Mouse (Mus musculus) adrenal gland, postnatal 10 days (tissue): ENCODE measurements around the gene Tbxas1. TPM values are rescaled to one million over a fixed set of nuclear protein-coding genes. Genes with fewer than 3 reads are reported as not detected.

Experiments
- DNase-seq: peaks from one replicate; pipeline ENCODE4 v3.0.0; 2021; ENCODE audit warnings: mixed read lengths
- long read RNA-seq, 2 experiments: library from polyadenylated mRNA; stranded (forward); transcript quantifications; one replicate each; pipeline ENCODE4 v2.0.0; 2021
- total RNA-seq, 2 experiments: library from RNA; stranded (reverse); gene quantifications; 2 replicates each; pipeline ENCODE4 v1.2.3; 2021

Gene Tbxas1
- 1 to 10 TPM; 3.1 to 3.7 TPM for total RNA-seq
- long read RNA-seq, experiment 1, partial matches to known transcripts = 0 of 2 reads
- long read RNA-seq, experiment 1, other reads (novel, unspliced or antisense) = 2 of 2 reads
- long read RNA-seq, experiment 2, partial matches to known transcripts = 0 of 3 reads
- long read RNA-seq, experiment 2, other reads (novel, unspliced or antisense) = 3 of 3 reads

DNA sequence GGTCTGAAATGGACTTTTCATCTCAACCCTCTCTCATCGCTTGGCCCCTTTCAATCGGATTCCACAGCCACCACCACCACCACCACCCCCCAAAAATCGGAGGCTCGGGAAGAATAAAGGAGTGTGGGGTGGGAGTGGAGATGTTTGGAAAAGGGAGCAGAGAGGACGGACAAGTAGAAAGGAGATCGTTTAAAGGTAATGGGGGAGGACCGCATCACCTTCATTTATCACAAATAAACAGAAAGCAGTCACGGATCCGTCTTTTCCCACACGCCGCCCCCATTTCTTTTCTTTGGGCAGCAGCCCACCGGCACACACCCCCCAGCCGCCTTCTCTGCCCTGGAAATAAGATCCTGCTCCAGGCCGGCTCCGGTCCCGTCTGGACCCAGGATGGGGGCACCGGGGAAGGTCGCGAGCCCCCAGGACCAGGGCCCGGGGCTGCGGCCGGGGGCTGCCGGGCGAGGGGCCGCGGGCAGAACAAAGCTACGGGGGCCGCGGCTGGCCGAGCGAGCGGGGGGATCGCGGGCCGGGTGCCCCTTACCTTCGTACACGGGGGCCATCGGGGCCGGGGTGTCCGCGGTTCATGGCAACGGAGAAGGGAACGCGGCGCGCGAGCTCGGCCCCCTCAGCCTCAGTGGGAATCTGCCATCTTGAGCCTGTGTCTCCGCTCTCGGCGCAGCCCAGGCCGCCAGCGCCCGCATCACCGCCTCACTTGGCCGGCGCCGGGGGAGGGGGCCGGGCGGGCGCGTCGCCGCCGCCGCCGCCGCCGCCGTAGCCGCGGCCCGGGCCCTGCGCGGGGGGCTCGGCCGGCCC is at the start of gene Tbxas1:
Gene Tbxas1 (plus strand): TSS at position 147 of the 813 bp plus-strand sequence.
- peak; percentile 67 for DNase-seq

DNA sequence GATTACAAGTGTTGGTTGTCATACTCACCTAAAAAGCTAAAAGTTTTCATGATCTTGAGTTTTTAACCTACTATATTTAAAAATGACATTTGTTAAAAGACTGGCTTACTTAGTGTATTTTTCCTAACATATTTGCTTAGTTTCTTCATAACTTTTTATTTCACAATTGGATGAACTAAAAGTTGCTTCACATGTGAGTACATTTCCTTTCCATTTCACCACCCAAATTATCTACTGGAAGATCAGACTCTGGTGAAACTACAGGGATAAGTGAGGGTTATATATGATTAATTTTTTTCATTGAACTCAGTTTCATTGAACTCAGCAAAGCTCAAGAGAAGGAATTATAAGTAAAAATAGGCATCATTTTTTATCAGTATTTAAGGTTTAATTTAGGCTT is 49.3 kb upstream of the Tbxas1 start:
- DNase-seq = no peak

DNA sequence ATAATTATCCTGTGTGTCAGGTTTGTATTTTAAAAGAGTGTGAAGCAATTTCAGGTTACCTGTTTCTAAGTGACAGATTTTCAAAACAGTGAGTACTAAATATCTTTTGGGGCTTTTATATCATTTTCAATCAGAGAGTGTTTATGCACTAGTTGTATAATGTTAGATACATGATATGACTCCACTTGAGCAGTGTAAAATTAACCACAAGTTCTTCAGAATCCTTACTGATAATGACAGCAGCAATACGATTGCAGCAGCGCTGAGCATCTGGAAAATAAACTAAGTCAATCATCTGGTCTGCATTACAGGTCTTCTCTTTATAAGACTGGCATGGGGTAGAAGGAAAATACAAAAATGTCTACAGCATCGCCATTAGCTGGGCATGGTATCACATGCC is 48.3 kb upstream of the Tbxas1 start:
- no peak for DNase-seq

DNA sequence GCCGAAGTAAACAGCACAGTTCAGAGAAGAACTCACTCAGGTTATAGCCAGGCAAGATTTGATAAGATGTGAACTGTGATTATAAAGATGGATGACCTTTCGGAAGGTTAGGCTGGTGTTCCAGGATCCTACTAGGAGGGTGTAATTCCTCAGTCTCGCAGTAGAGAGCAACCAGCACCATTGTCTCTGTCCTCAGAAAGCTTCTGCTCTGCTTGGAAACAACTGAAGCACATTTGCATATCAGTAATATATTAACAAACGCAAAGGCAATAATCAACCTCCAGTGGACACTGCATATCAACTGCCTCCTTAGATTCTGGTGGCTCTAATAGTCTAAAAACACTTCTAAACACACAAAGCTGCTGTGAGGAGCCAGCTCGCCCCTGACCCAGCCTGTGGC is 47.8 kb upstream of the Tbxas1 start:
- no peak for DNase-seq

GRCm38 (mm10) chr6:38828211-38828610 is 47.0 kb upstream of the Tbxas1 start:
- no peak for DNase-seq

GRCm38 (mm10) chr6:38829452-38829851 is 45.8 kb upstream of the Tbxas1 start:
- DNase-seq = no peak

- DNase-seq = no peak
These were observed 41.5 kb upstream of the Tbxas1 start for GRCm38 (mm10) chr6:38833721-38834120.

GRCm38 (mm10) chr6:38834727-38835126 is 40.5 kb upstream of the Tbxas1 start:
- no peak for DNase-seq

GRCm38 (mm10) chr6:38835217-38835616 is 40.0 kb upstream of the Tbxas1 start:
- no peak for DNase-seq

DNA sequence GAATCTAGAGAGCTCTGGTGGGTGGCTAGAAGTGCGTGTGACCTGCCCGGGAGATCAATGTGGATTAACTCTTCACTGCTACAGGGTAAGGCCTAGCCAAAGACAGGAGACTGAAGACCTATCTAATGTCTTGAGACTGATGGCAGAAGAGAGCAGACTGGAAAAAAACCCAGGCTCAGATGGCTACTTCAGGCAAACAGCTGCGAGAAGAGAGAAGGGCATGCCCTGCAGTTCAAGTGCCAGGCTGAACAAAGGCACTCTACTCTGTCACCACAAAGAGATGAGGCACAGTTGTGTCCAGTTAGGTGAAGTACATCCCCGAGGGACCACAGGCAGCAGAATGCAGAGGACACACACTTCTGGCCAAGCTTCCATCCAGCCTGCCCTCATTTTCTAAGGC is 37.1 kb upstream of the Tbxas1 start:
- DNase-seq = no peak

GRCm38 (mm10) chr6:38839891-38840290 is 35.3 kb upstream of the Tbxas1 start:
- no peak for DNase-seq

- DNase-seq = peak; percentile 41
These were observed 34.8 kb upstream of the Tbxas1 start for GRCm38 (mm10) chr6:38840380-38840779.

GRCm38 (mm10) chr6:38840780-38841179 is 34.4 kb upstream of the Tbxas1 start:
- DNase-seq = no peak

GRCm38 (mm10) chr6:38841551-38841950 is 33.7 kb upstream of the Tbxas1 start:
- no peak for DNase-seq

GRCm38 (mm10) chr6:38845117-38845516 is 30.1 kb upstream of the Tbxas1 start:
- no peak for DNase-seq

GRCm38 (mm10) chr6:38845876-38846275 is 29.3 kb upstream of the Tbxas1 start:
- no peak for DNase-seq

DNA sequence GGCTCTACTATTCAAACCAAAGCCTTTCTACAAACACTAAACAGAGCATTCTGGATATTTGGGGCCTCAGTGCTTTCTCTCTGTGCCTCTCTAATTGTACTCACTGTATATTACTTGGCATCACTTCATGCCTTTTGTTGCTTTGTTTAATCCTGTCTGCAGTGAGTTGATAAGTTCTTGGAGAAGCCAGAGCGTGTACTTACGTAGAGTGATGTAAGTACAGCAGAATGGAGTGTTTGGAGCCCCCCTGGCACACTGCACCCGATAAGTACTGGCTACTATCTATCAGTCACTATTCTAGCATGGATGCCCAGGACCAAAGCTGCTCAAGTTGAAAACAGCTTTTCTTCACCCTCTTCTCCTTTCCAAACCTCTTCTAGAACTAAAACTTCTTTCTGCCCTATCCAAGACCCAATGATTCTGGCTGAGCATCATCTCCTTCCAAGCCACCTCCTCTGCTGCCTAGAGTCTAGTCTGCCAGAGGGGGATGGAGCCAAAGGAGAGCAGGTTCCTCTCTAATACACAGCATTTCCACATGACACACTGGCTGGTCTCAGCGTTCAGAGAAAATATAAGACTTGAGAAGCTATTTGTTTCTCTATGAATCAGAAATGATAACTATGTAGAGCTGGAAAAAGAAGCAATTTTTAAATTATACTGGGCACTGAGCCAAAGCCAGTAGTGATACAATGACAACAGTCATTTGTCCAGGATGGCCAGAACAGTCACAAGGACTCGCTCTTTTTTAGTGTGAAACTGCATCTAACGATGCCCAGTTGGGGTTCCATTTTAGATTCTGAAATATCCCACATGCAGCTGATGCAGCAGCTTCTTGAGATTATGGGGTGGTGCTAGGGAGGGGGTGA is 28.6 kb upstream of the Tbxas1 start:
- no peak for DNase-seq

GRCm38 (mm10) chr6:38847447-38847846 is 27.8 kb upstream of the Tbxas1 start:
- no peak for DNase-seq

DNA sequence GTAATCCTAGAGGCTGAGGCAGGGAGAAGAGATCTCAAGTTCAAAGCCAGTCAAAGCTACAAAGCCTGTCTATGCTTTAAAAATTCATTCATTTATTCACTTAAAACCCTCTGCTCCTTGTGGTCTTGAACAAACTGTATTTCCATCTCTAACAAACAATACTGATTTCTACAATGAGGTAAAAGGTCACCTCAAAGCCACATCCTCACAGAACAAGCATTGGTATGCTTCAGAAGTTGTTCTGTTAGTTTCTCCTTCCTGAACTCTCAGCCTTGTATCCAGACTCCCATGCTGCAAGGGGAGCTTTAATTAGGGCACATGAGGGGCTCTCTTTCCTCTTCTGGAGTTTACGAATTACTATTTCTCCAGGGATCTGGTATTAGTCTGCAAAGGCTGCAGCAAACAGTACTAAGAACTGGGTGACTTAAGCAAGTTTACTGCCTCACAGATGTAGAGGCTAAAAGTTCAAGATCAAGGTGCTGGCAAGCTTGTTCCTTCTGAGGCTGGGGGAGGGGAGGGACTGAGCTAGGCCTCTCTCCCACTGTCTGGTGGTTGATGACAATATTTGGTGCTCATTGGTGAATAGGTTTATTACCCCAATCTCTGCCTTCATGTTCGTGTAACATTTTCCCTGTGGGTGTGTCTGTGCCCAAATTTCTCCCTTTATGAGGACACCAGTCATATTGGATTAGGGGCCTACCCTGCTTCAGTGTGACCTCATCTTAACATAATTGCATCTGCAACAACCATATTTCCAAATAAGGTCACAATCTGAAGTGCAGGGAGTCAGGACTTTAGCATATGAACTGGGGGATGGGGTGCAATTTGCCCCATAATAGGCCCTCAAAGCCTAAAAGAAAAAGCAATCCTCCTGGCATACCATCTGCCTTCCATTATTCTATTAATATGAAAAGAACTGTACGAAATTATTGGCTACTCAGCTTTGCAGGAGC is 27.0 kb upstream of the Tbxas1 start:
- no peak for DNase-seq

- DNase-seq = no peak
These were observed 24.4 kb upstream of the Tbxas1 start for GRCm38 (mm10) chr6:38850715-38851259.

DNA sequence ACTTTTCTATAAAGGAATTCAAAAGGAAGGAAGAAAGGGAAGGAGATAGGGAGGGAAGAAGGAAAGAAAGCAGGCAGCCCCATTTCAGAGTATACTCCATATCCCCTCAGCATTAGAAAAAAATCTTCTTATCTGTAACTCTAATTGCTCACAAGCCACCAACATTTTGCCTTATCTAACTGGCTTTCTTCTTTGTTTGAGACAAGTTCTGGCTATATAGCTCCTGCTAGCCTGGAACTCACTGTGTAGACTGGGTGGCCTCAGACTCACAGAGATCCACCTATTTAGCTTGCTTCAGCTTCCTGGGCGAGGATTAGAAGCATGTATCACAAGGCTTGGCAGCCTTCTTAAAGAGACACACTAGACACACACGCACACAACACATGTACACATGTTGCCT is 23.5 kb upstream of the Tbxas1 start:
- no peak for DNase-seq
